Mouse (Mus musculus) forelimb bud, embryonic 11.5 days (tissue): ENCODE results near the gene Inhbc.

Experiments used
- DNase-seq: peaks from one replicate; pipeline ENCODE4 v3.0.0-alpha.2; 2012; ENCODE audit warnings: low read depth, low spot score

Gene Inhbc

GRCm38 (mm10) chr10:127369834-127370820 is at the start of gene Inhbc:
Inhbc (minus strand) TSS chr10:127370431.
- no peak for DNase-seq

DNA sequence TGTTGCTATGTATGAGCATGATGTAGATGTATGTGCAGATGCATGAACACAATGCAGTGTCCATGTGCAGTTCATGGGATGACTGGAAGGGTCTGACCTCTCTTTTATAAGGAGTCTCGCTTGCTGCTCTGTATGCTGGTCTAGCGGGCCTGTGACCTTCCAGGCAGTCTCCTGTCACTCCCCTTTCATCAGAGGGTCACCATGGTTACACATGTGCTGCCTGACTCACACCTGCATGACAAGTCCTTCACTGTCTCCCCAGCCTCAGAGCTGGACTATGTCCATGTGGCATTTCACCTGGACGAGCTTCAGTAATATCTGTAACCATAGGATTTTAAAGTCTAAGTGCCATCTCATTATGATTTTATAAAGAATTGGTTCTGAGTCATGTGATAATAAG is 43.9 kb upstream of the Inhbc start:
- no peak for DNase-seq

- DNase-seq = no peak
These were observed 43.4 kb upstream of the Inhbc start for GRCm38 (mm10) chr10:127413585-127413984.

DNA sequence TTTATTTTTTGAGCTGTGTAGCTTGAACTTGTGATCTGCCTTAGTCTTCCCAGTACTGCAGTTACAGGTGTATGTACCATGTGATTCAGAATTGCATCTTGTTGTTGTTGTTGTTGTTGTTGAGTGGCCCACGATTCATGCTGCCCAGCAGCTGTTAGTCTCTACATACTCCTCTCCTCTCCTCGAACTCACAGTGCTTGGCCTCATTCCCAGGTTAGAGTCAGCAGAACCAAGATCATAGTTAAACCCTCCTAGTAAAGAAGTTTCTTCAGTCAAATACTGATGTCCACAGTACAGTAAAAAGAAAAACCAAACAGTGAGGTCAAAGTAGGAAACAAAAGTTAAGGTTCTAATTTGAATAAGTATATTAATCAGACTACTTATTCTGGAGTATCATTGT is 42.5 kb upstream of the Inhbc start:
- DNase-seq = no peak

DNA sequence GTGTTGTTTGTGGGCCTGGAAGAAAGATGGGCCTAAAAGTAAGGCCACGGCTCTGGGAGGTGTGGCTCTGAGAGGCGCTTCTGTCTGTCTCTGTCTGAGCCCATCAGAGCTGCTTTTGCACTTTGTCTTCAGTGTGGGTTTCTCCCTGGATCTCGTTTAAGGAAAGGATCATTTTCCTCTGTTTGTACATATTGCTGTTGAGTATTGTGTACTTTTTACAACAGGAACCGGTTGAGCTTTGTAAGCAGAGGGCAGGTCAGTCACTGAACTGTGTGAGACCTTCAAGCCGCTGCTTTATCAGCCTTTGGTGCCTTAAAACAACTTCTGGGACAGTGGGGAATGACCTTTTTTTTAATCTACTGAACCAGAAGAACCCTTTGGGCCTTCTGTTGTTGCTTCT is 41.9 kb upstream of the Inhbc start:
- DNase-seq = no peak

GRCm38 (mm10) chr10:127407391-127407790 is 37.2 kb upstream of the Inhbc start:
- no peak for DNase-seq

DNA sequence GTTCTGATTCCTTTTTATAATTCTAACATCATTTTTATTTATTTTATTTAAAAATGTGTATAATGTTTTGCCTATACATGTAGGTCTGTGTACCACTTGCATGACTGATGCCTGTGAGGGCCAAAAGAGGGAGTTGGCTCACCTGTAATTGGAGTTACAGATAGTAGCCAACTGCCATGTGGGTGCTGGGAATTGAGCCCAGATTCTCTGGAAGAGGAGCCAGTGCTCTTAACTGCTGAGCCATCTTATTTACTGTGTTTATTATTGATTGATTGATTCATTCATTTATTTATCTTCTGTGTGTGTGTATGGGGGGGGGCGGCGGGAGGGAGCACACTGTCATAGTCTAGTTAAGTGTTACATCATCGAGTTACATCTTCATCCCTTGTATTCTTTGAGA is 34.5 kb upstream of the Inhbc start:
- no peak for DNase-seq

DNA sequence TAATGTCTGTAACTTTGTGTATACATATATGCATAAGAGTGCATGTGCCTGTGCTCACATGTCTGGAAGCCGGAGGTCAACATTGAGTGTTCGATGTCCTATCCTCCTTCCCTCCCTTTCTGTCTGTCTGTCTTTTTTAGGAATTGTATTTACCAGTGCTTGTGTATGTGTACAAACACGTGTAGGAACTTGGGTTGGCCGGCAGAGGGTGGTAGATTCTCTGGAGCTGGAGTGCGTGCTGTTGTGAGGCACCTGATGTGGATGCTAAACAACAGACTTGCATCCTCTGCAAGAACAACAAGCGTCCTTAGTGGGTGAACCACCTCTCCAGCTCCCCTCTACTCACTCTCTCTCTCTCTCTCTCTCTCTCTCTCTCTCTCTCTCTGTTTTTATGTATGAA is 21.5 kb upstream of the Inhbc start:
- DNase-seq = no peak

DNA sequence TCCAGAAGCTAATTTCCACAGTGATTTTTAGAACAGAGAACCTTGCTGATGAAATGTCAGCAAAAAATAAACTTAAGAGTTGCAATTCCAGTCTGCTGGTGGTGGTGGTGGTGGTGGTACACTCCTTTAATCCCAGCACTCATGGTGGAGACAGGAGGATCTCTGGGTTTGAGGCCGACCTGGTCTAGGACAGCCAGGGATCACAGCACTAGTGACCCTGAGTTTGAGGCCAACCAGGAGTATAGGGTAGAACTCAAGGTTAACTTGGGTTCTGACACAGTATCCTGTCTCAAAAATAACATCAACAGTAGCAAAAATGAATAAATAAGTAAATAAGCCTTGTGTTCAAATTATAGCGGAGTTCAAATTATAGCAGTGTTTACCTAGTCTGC is 11.5 kb upstream of the Inhbc start:
- DNase-seq = no peak

DNA sequence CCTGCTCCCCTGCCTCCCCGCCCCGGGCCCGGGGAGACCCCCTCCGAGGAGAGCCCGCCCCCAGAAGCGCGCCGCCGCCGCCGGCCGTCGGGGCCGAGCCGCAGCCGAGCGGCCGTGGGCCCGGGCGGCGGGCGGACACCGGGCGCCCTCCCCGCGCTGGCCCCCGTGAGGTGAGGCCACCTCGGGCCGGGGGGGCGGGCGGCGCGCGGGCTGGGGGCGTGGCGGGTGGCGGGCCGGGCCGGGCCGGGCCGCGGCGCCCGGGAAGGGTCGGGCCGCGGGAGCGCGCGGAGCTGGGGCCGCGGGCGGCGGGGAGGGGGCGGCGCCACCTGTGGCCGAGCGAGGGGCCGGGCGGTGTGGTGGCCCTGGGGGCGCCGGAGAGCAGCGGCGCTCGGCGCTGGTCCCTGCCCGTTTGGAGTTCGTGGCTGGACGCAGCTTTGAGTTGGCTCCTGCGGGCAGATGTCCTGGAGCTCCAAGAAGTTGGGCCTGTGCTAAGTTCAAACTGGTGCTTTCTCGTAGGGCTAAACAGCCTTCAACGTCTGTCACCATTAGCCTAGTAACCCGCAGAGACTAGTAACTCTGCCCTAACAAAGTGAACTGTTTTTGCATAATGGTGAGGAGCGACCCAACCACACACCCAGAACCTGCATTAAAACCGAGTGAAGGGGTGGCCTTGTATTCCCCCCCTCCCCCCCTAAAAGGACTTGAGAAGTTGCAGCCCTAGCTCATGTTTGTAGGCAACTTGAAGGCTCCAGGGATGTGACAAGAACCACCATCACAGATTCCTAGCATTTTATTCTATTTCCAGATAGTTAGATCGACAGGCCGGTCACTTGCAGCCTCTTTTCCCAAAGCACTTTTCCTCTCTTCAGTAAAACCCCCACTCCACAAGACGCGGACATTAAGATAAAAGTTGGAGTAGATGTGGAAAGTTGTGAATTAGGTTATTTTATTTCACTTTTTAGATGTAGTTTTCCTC is 10.8 kb upstream of the Inhbc start:
- DNase-seq = peak; percentile 72

DNA sequence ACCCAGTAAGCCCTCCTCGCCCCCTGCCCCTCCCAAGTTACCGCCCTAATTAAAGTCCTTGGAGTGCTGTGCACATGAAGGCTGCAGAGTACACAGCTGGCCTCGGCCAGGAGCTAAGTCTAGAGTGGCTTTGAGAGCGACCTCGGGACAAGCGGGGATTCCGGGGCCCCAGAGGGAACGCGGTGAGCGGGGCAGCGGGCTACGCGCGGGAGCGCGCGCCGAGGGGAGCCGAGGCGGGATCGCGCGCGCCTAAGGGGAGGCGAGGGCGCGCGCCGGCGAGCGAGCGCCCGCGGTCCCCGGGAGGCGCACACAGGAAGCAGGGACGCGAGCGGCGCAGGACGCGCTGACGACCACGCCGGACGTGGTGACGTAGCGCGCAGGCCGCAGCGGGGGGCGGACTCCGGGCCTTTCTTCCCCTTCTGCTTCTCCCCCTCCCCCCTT is 10.0 kb upstream of the Inhbc start, which contains the start of gene R3hdm2:
R3hdm2 (plus strand) TSS at position 77 of the 441 bp plus-strand sequence.
- DNase-seq = peak; percentile 96

GRCm38 (mm10) chr10:127379654-127380053 is 9.4 kb upstream of the Inhbc start:
- no peak for DNase-seq

- DNase-seq = no peak
These were observed 7.5 kb upstream of the Inhbc start for GRCm38 (mm10) chr10:127377700-127378099.

- DNase-seq = no peak
These were observed 792 bp upstream of the Inhbc start for GRCm38 (mm10) chr10:127371023-127371422.

DNA sequence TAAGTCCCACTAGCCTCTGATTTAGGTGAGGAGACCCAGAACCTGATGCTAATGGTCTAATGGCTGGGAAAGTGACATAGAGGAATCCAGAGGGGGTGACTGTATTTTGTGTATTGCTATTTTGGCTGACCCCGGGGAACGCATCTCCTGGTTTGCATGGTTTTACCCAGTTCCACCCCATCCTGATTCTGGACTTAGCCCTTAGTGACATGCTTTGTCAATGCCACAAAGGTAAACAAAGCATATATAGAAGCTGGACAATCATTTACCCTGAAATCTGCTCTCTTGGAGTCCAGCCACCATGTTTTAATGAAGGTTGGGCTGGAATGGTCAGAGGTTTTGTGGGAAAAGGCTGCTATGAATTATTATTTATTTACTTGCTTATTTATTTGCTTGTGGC is 2.0 kb downstream of the Inhbc start:
- no peak for DNase-seq

DNA sequence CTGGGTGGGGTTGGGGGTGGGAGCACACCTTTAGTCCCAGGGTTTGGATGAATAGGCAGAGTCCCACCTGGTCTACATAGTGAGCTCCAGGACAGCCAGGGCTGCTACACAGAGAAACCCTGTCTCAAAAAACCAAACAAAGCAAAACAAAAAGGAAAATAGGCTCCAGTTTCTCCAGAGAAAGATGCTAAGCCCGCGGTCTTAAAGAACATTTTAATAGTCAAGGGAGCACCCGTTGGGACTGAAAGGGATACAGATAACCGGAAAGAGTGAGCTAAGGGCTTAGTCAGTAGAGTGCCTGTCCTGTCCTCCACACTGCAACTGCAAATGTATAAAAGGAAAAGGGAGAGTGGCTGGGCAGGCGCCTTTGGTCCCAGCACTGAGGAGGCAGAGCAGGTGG is 3.1 kb downstream of the Inhbc start:
- DNase-seq = no peak

DNA sequence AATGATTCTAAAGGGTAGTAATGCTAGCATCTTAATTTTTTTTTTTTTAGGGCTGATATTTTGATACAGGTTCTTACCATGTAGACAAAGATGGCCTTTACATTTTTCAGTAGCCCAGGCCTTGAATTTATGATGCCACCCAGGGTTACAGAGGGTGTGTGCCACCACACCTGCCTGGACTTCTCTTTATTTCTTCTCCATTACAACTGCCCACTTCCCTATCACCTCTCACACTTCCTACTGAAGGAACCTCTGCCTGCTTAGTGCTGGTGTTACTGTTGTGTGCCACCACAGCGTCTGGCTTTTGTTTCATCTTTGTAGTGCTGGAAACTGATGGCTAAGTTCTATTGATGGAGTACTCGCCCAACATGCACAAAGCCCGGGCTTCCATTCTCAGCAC is 9.5 kb downstream of the Inhbc start:
- no peak for DNase-seq

DNA sequence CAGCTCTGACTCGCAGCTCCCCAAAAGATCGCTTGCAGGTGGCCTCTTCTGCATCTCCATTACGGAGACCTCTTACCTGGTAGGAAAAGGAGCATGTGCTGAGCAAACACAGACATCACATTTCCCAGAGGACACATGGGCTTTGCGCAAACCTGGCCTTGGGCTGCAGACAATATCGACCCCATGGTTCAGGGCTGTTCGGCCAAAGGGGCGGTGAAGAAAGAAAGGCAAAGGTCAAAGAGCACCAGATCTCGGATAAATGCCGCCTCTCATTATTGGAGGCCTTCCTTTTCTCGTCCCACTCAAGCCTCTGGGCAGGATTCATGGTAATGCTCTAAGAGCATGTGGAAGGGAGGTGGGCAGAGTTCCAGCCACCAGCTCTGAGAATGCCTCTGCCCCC is 14.9 kb downstream of the Inhbc start:
- no peak for DNase-seq

DNA sequence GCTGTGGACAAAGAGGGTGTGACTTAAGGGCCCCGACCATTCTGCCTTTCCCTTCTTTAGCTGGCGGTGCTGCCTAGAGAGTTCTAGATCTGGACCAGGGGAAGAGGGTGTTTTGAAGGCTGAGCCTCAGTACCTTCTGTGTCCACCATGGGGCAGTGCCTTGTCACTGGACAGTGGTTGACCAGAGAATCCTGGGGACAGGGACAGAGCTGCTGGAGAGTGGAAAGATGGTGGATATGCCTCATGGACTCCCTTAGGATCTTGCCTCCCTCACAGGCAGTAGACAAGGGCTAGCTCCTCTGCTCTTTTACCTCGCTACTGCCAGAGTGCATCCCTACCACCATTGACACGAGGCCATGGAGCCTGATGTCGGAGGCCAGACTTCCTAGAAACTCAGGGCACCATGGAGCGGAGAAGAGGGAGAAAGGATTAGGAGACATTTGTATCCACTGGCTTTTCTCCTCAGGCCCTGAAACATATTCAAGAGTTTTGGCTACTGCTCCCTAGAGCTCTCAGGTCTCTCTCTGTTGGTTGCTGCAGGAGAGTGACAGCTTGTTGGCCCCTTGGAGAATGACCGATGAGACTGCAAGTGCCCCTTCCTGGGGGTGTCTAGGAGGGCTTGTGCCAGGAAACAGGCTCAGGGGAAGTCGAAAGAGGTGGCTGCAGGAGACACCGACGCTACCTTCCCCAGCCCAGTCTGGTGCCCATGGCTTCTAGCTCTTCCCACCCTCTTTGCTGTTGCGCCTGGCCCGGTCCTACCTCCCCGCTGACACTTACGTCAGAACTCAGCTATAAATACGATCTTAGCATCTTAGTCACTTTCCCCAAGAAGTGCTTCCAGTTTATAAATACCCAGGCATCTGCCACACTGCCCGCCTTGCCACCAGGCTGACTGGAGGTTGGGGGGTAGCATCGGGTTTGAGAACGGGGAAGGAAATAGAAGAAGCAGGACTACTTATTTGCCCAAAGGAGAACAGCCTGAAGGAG is 16.0 kb downstream of the Inhbc start, which contains the start of gene Inhbe:
Inhbe (minus strand) TSS at position 503 of the 987 bp plus-strand sequence.
- no peak for DNase-seq

- DNase-seq = no peak
These were observed 17.5 kb downstream of the Inhbc start for GRCm38 (mm10) chr10:127352766-127353165.

DNA sequence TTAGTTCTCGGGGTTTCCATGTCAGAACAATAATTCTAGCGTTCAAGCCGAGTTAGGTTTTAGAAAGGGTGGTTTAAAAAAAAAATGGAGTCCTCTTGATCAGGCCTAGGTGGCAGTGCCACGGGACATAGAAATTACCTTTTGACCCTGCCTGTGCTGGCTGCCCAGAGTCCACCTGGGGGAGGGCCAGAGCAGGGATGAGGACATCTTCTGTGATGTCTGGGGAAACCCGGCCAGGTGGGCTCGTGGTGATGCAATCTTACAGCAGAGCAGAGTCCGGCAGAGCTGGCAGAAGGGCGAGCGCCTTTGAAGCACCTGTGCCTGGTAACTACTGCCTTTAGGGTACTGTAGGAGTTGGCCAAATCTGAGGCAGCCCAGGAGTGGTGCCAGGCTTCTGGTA is 18.0 kb downstream of the Inhbc start:
- DNase-seq = no peak
